Mouse (Mus musculus) stomach, embryonic 15.5 days (tissue): ENCODE data around the gene Gm49336. TPM values are rescaled to one million over a fixed set of nuclear protein-coding genes. Genes with fewer than 3 reads are reported as not detected.

Source experiments
- ATAC-seq: fragments of 200-750 bp; cut with Nextera tagmentation; 2 replicates; pipeline ENCODE4 v1.8.0; 2017; ENCODE audit warnings: low read depth, moderate number of reproducible peaks, moderate TSS enrichment; ENCODE audit not compliant: insufficient read depth, low FRiP score
- H3K27ac ChIP-seq: fragments of 300-500 bp; sonication (generic); 2 replicates; pipeline ENCODE4 v1.5.1; 2015; ENCODE audit warnings: mild to moderate bottlenecking, inconsistent platforms
- H3K27me3 ChIP-seq: fragments of 300-500 bp; sonication (generic); replicated peaks from 2 replicates; pipeline ENCODE4 v1.6.1; 2015; ENCODE audit warnings: inconsistent platforms
- H3K36me3 ChIP-seq: fragments of 300-500 bp; sonication (generic); 2 replicates; pipeline ENCODE4 v1.6.1; 2015; ENCODE audit warnings: inconsistent platforms
- H3K4me1 ChIP-seq: fragments of 300-500 bp; sonication (generic); 2 replicates; pipeline ENCODE4 v1.6.1; 2015; ENCODE audit warnings: inconsistent platforms
- H3K4me2 ChIP-seq: fragments of 300-500 bp; sonication (generic); 2 replicates; pipeline ENCODE4 v1.6.1; 2015; ENCODE audit warnings: mild to moderate bottlenecking, inconsistent platforms
- H3K4me3 ChIP-seq: fragments of 300-500 bp; sonication (generic); replicated peaks from 2 replicates; pipeline ENCODE4 v1.5.1; 2015; ENCODE audit warnings: inconsistent platforms
- H3K9ac ChIP-seq: fragments of 300-500 bp; sonication (generic); 2 replicates; pipeline ENCODE4 v1.6.1; 2015; ENCODE audit warnings: inconsistent platforms
- H3K9me3 ChIP-seq: fragments of 300-500 bp; sonication (generic); 2 replicates; pipeline ENCODE4 v1.6.1; 2016; ENCODE audit warnings: inconsistent platforms
- WGBS: fragments of 180-500 bp; shearing (Covaris S2); methylation state at CpG from one replicate; pipeline ENCODE4 v1.1.7; 2015; 5-methylcytosine and 5-hydroxymethylcytosine counted together
- microRNA counts: library from miRNA; unstranded; fragments of <30 nt; microRNA quantifications from one replicate; lab custom pipeline; 2016
- microRNA-seq: library from miRNA; unstranded; fragments of <30 nt; microRNA quantifications from one replicate; pipeline ENCODE4, GENCODE M21; 2016
- polyA plus RNA-seq: library from polyadenylated mRNA; unstranded; fragments of >200 nt; fragmentation: Nextera tagmentation; extraction: Ambion mirVana; gene quantifications from 2 replicates; pipeline ENCODE4 v1.2.1, GENCODE M21; 2015

Gm49336 gene
- polyA plus RNA-seq, 1 experiment from 2014 or later = 44.7 TPM

GRCm38 (mm10) chr14:60177614-60178570, 73.4 kb downstream of the Gm49336 start:
- Histone ChIP-seq H3K4me3 (peak overlapping the region; percentile 64), H3K9ac (peak overlapping the region; percentile 27), H3K36me3 (no peaks in the 10 kb centered on the region), H3K4me1 (no peaks in the 10 kb centered on the region), H3K4me2 (peak overlapping the region; percentile 91), H3K27me3 (peaks cover 10% of the 10 kb centered on the region; the same call in 1 of the 2 replicates), H3K9me3 (no peaks in the 10 kb centered on the region), H3K27ac (peak overlapping the region; percentile 76)
- 16% methylated on average over 36 of the region's 37 CpGs for WGBS
- ATAC-seq = 0 out of 2 replicates have a peak, but pooled peaks have one; percentile 4

- H3K27ac ChIP-seq = peak overlapping the region; percentile 76
- peaks cover 10% of the 10 kb centered on the region; the same call in 1 of the 2 replicates for H3K27me3 ChIP-seq
Observed at GRCm38 (mm10) chr14:60176891-60177613, 74.3 kb downstream of the Gm49336 start.

GRCm38 (mm10) chr14:60176469-60176890, 74.8 kb downstream of the Gm49336 start:
- no peak for ATAC-seq

More at GRCm38 (mm10) chr14:60176891-60177613, 74.3 kb downstream of the Gm49336 start:
- Histone ChIP-seq H3K36me3 (no peaks in the 10 kb centered on the region), H3K4me2 (peak overlapping the region; percentile 91), H3K9me3 (no peaks in the 10 kb centered on the region), H3K4me3 (peak overlapping the region; percentile 64), H3K9ac (peak overlapping the region; percentile 27), H3K4me1 (no peaks in the 10 kb centered on the region)
- under 1% methylated on average over 80 of the region's 84 CpGs for WGBS
- ATAC-seq = peak; percentile 73

GRCm38 (mm10) chr14:60172286-60173055, 78.8 kb downstream of the Gm49336 start:
- H3K9ac ChIP-seq = no peak overlapping the region
- peaks cover 10% of the 10 kb centered on the region; the same call in 1 of the 2 replicates for H3K27me3 ChIP-seq
- no peak for ATAC-seq
- H3K9me3 ChIP-seq = no peaks in the 10 kb centered on the region
- no peaks in the 10 kb centered on the region for H3K36me3 ChIP-seq
- no peak overlapping the region for H3K4me3 ChIP-seq
- WGBS = 56% methylated on average over 12 of the region's 12 CpGs
- 0 out of 2 replicates have a peak, but pooled peaks cover 3% of the 10 kb centered on the region for H3K4me1 ChIP-seq
- H3K27ac ChIP-seq = no peak overlapping the region; the same call in 1 of the 2 replicates
- H3K4me2 ChIP-seq = no peak overlapping the region

More at GRCm38 (mm10) chr14:60176469-60176890, 74.8 kb downstream of the Gm49336 start:
- no peaks in the 10 kb centered on the region for H3K4me1 ChIP-seq
- H3K27me3 ChIP-seq = peaks cover 10% of the 10 kb centered on the region; the same call in 1 of the 2 replicates
- H3K4me3 ChIP-seq = peak overlapping the region; percentile 64
- H3K27ac ChIP-seq = no peak overlapping the region
- H3K9ac ChIP-seq = no peak overlapping the region
- H3K9me3 ChIP-seq = no peaks in the 10 kb centered on the region
- H3K36me3 ChIP-seq = no peaks in the 10 kb centered on the region
- WGBS = 32% methylated on average over 9 of the region's 9 CpGs
- peak overlapping the region; percentile 91 for H3K4me2 ChIP-seq

GRCm38 (mm10) chr14:60170845-60171610, 80.3 kb downstream of the Gm49336 start:
- H3K27ac ChIP-seq = peak overlapping the region; percentile 59; the same call in 1 of the 2 replicates
- ATAC-seq = peak; percentile 64
- WGBS = 65% methylated on average over 16 of the region's 16 CpGs
- H3K36me3 ChIP-seq = no peaks in the 10 kb centered on the region
- H3K27me3 ChIP-seq = peaks cover 10% of the 10 kb centered on the region; the same call in 1 of the 2 replicates
- no peak overlapping the region; the same call in 1 of the 2 replicates for H3K4me2 ChIP-seq
- no peak overlapping the region for H3K9ac ChIP-seq
- no peak overlapping the region for H3K4me3 ChIP-seq
- H3K4me1 ChIP-seq = 0 out of 2 replicates have a peak, but pooled peaks cover 3% of the 10 kb centered on the region
- no peaks in the 10 kb centered on the region for H3K9me3 ChIP-seq

- no peak overlapping the region for H3K9ac ChIP-seq
- H3K36me3 ChIP-seq = no peaks in the 10 kb centered on the region
- 86% methylated on average over 3 of the region's 3 CpGs for WGBS
- H3K4me2 ChIP-seq = no peak overlapping the region
- H3K9me3 ChIP-seq = no peaks in the 10 kb centered on the region
- H3K27me3 ChIP-seq = no peaks in the 10 kb centered on the region
- H3K27ac ChIP-seq = no peak overlapping the region
- H3K4me1 ChIP-seq = no peaks in the 10 kb centered on the region
- no peak overlapping the region for H3K4me3 ChIP-seq
- no peak for ATAC-seq
Observed at GRCm38 (mm10) chr14:60163367-60163766, 87.9 kb downstream of the Gm49336 start.

MicroRNAs within 50 kb of the gene (microRNA counts, 519-probe panel; counts per million panel counts)
- microRNA mmu-miR-719 (lab: Ali Mortazavi, UCI) = not detected

Small RNA genes within 50 kb of the gene (microRNA-seq; reads per million reads assigned to microRNA genes)
- gene Mir719 = not detected

Other genes with a start within 250 kb of the Gm49336 start
- gene Atp8a2, start 54.3 kb downstream of the Gm49336 start, polyA plus RNA-seq = 5.4 and 6.0 TPM in 2 replicates
- 0.06 and 0.17 TPM in 2 replicates for gene Nupl1, start 76 bp downstream of the Gm49336 start, polyA plus RNA-seq
- 31.5 and 32.3 TPM in 2 replicates for gene Mtmr6, start 13.7 kb upstream of the Gm49336 start, polyA plus RNA-seq
- 1.4 TPM in 2 replicates for gene Amer2, start 121.8 kb upstream of the Gm49336 start, polyA plus RNA-seq